Mouse (Mus musculus): Measurements from ENCODE around the gene Gpc6. TPM values are rescaled to one million over a fixed set of nuclear protein-coding genes. Genes with fewer than 3 reads are reported as not detected.

Gpc6 gene
- polyA plus RNA-seq, 1 experiment from 2014 or later: 57.9 TPM

GRCm38 (mm10) chr14:117712311-117712710, 787.2 kb downstream of the Gpc6 start:
- Histone ChIP-seq H3K4me2 (ENCODE audit: low read length) (no peak overlapping the region), H3K9ac (ENCODE audit: low read length) (no peak overlapping the region), H3K4me1 (replicated peaks; ENCODE audit: control insufficient read depth, insufficient read depth, low read length) (peaks cover 4% of the 10 kb centered on the region; the same call in 1 of the 2 replicates), H3K9me3 (ENCODE audit: control insufficient read depth, low read length) (no peaks in the 10 kb centered on the region), H3K27me3 (replicated peaks; ENCODE audit: control insufficient read depth, insufficient read depth, low read length) (no peaks in the 10 kb centered on the region), H3K36me3 (ENCODE audit: control insufficient read depth, insufficient read depth, low read length) (no peaks in the 10 kb centered on the region), H3K4me3 (ENCODE audit: low read depth, low read length) (no peak overlapping the region), H3K27ac (ENCODE audit: low read depth) (no peak overlapping the region)
- ATAC-seq (replicated peaks; ENCODE audit: low FRiP score, low TSS enrichment, low read depth): no peak
- 93% methylated on average over 7 of the region's 7 CpGs for WGBS
- DNase-seq (ENCODE audit: low spot score): no peak

GRCm38 (mm10) chr14:117714165-117714564, 789.0 kb downstream of the Gpc6 start:
- no peak for ATAC-seq (replicated peaks; ENCODE audit: low FRiP score, low TSS enrichment, low read depth)
- Histone ChIP-seq H3K4me2 (ENCODE audit: low read length) (no peak overlapping the region), H3K27me3 (replicated peaks; ENCODE audit: control insufficient read depth, insufficient read depth, low read length) (no peaks in the 10 kb centered on the region), H3K9me3 (ENCODE audit: control insufficient read depth, low read length) (no peaks in the 10 kb centered on the region), H3K4me3 (ENCODE audit: low read depth, low read length) (no peak overlapping the region), H3K27ac (ENCODE audit: low read depth) (no peak overlapping the region), H3K4me1 (replicated peaks; ENCODE audit: control insufficient read depth, insufficient read depth, low read length) (peaks cover 4% of the 10 kb centered on the region; the same call in 1 of the 2 replicates), H3K36me3 (ENCODE audit: control insufficient read depth, insufficient read depth, low read length) (no peaks in the 10 kb centered on the region), H3K9ac (ENCODE audit: low read length) (no peak overlapping the region)
- DNase-seq (ENCODE audit: low spot score): no peak
- WGBS: 40% methylated on average over 8 of the region's 8 CpGs

DNA sequence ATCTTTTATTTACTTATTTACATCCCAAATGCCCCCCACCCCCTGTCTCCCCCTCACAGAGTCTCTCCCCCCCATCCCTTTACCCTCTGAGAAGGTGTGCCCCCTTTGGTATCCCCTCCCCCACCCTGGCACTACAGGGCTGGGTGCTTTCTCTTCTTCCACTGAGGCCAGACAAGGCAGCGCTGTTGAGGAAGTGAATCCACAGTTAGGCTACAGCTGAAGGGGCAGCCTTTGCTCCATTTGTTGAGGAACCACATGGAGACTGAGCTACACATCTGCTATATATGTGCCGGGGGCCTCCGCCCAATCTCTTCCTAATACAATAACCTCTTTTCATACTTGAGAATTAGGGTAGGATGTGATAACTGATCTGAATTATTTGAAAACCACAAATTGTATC, 791.2 kb downstream of the Gpc6 start:
- Histone ChIP-seq H3K4me1 (replicated peaks; ENCODE audit: control insufficient read depth, insufficient read depth, low read length) (no peaks in the 10 kb centered on the region), H3K36me3 (ENCODE audit: control insufficient read depth, insufficient read depth, low read length) (no peaks in the 10 kb centered on the region), H3K27me3 (replicated peaks; ENCODE audit: control insufficient read depth, insufficient read depth, low read length) (no peaks in the 10 kb centered on the region), H3K4me3 (ENCODE audit: low read depth, low read length) (no peak overlapping the region), H3K9ac (ENCODE audit: low read length) (no peak overlapping the region), H3K9me3 (ENCODE audit: control insufficient read depth, low read length) (no peaks in the 10 kb centered on the region), H3K4me2 (ENCODE audit: low read length) (no peak overlapping the region), H3K27ac (ENCODE audit: low read depth) (no peak overlapping the region)
- 100% methylated on average over 3 of the region's 3 CpGs for WGBS
- DNase-seq (ENCODE audit: low spot score): no peak
- ATAC-seq (replicated peaks; ENCODE audit: low FRiP score, low TSS enrichment, low read depth): no peak

- H3K4me1 ChIP-seq (replicated peaks; ENCODE audit: control insufficient read depth, insufficient read depth, low read length): no peaks in the 10 kb centered on the region
- ATAC-seq (replicated peaks; ENCODE audit: low FRiP score, low TSS enrichment, low read depth): no peak
- WGBS: 93% methylated on average over 2 of the region's 2 CpGs
Measured at GRCm38 (mm10) chr14:117728741-117729140, 803.6 kb downstream of the Gpc6 start.

DNA sequence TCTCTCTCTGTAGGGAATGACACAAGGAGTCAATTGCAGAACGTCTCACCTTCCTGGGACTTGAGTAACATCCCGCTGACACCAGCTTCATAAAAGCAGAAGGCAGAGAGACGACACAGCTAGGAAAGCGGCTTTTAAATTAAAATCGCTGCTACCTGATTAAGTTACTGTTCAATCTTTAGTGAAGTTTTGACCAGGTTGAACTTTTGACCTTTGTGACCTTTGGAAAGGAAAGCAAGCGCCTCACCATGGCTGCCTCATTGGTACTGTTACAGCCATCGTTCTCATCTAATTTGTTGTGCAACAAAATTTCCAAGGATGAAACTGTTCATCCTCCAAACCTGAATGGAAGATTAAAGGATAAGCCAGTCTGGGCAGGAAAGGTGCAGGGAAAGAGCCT, 830.1 kb downstream of the Gpc6 start:
- no peak overlapping the region for H3K4me3 ChIP-seq (ENCODE audit: low read depth, low read length)
- no peaks in the 10 kb centered on the region for H3K4me1 ChIP-seq (replicated peaks; ENCODE audit: control insufficient read depth, insufficient read depth, low read length)
- H3K4me2 ChIP-seq (ENCODE audit: low read length): no peak overlapping the region
- H3K27me3 ChIP-seq (replicated peaks; ENCODE audit: control insufficient read depth, insufficient read depth, low read length): no peaks in the 10 kb centered on the region
- no peak overlapping the region for H3K27ac ChIP-seq (ENCODE audit: low read depth)
- peaks cover 6% of the 10 kb centered on the region; the same call in 1 of the 2 replicates for H3K9me3 ChIP-seq (ENCODE audit: control insufficient read depth, low read length)
- H3K36me3 ChIP-seq (ENCODE audit: control insufficient read depth, insufficient read depth, low read length): no peaks in the 10 kb centered on the region
- WGBS: 93% methylated on average over 7 of the region's 7 CpGs
- H3K9ac ChIP-seq (ENCODE audit: low read length): no peak overlapping the region
- DNase-seq (ENCODE audit: low spot score): no peak
- ATAC-seq (replicated peaks; ENCODE audit: low FRiP score, low TSS enrichment, low read depth): no peak

More at GRCm38 (mm10) chr14:117728741-117729140, 803.6 kb downstream of the Gpc6 start:
- Histone ChIP-seq H3K9me3 (ENCODE audit: control insufficient read depth, low read length) (no peaks in the 10 kb centered on the region), H3K36me3 (ENCODE audit: control insufficient read depth, insufficient read depth, low read length) (no peaks in the 10 kb centered on the region), H3K27ac (ENCODE audit: low read depth) (no peak overlapping the region), H3K27me3 (replicated peaks; ENCODE audit: control insufficient read depth, insufficient read depth, low read length) (no peaks in the 10 kb centered on the region), H3K4me2 (ENCODE audit: low read length) (no peak overlapping the region), H3K9ac (ENCODE audit: low read length) (no peak overlapping the region), H3K4me3 (ENCODE audit: low read depth, low read length) (no peak overlapping the region)
- no peak for DNase-seq (ENCODE audit: low spot score)

- no peak for DNase-seq (ENCODE audit: low spot score)
- Histone ChIP-seq H3K9me3 (ENCODE audit: control insufficient read depth, low read length) (no peaks in the 10 kb centered on the region), H3K4me3 (ENCODE audit: low read depth, low read length) (no peak overlapping the region), H3K4me2 (ENCODE audit: low read length) (no peak overlapping the region), H3K9ac (ENCODE audit: low read length) (no peak overlapping the region), H3K27me3 (replicated peaks; ENCODE audit: control insufficient read depth, insufficient read depth, low read length) (no peaks in the 10 kb centered on the region), H3K4me1 (replicated peaks; ENCODE audit: control insufficient read depth, insufficient read depth, low read length) (no peaks in the 10 kb centered on the region), H3K27ac (ENCODE audit: low read depth) (no peak overlapping the region), H3K36me3 (ENCODE audit: control insufficient read depth, insufficient read depth, low read length) (no peaks in the 10 kb centered on the region)
- no peak for ATAC-seq (replicated peaks; ENCODE audit: low FRiP score, low TSS enrichment, low read depth)
- WGBS: 85% methylated on average over 7 of the region's 7 CpGs
Measured at GRCm38 (mm10) chr14:117756505-117756904, 831.4 kb downstream of the Gpc6 start.

DNA sequence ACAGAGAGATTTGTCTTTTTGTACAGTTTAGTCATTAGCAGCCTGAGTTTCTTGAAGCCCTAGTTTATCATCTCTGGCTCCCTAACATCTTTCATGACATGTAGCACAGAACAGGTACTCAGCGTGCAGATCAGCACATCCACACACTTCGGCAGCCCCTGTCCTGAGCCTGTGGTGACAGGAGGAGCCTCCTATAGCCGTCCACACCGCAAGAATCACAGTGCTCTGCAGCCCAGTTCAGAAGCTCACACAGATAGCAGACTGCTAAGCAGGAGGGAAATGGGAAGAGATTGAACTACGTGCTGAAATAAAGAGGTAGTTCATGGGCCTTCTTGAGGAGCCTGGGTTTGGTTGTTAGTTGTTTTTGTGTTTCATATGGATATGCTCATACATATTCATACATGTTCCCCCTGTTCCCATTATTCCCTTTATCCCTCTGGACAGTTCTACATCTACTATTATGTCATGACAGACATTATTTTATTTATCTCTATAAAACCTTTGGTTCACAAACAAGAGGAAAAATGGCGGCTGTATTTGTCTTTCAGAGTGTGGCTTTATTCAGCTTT, 832.8 kb downstream of the Gpc6 start:
- H3K27ac ChIP-seq (ENCODE audit: low read depth): no peak overlapping the region
- 75% methylated on average over 6 of the region's 6 CpGs for WGBS
- H3K36me3 ChIP-seq (ENCODE audit: control insufficient read depth, insufficient read depth, low read length): no peaks in the 10 kb centered on the region
- DNase-seq (ENCODE audit: low spot score): no peak
- H3K4me3 ChIP-seq (ENCODE audit: low read depth, low read length): no peak overlapping the region
- no peak overlapping the region for H3K4me2 ChIP-seq (ENCODE audit: low read length)
- H3K9me3 ChIP-seq (ENCODE audit: control insufficient read depth, low read length): no peaks in the 10 kb centered on the region
- no peaks in the 10 kb centered on the region for H3K27me3 ChIP-seq (replicated peaks; ENCODE audit: control insufficient read depth, insufficient read depth, low read length)
- no peak overlapping the region for H3K9ac ChIP-seq (ENCODE audit: low read length)
- ATAC-seq (replicated peaks; ENCODE audit: low FRiP score, low TSS enrichment, low read depth): no peak
- H3K4me1 ChIP-seq (replicated peaks; ENCODE audit: control insufficient read depth, insufficient read depth, low read length): no peaks in the 10 kb centered on the region

- DNase-seq (ENCODE audit: low spot score) (no peak), ATAC-seq (replicated peaks; ENCODE audit: low FRiP score, low TSS enrichment, low read depth) (no peak)
- Histone ChIP-seq H3K4me2 (ENCODE audit: low read length) (no peak overlapping the region), H3K9me3 (ENCODE audit: control insufficient read depth, low read length) (no peaks in the 10 kb centered on the region), H3K27ac (ENCODE audit: low read depth) (no peak overlapping the region), H3K9ac (ENCODE audit: low read length) (no peak overlapping the region), H3K36me3 (ENCODE audit: control insufficient read depth, insufficient read depth, low read length) (no peaks in the 10 kb centered on the region), H3K4me1 (replicated peaks; ENCODE audit: control insufficient read depth, insufficient read depth, low read length) (no peaks in the 10 kb centered on the region), H3K4me3 (ENCODE audit: low read depth, low read length) (no peak overlapping the region), H3K27me3 (replicated peaks; ENCODE audit: control insufficient read depth, insufficient read depth, low read length) (no peaks in the 10 kb centered on the region)
- 71% methylated on average over 4 of the region's 4 CpGs for WGBS
Measured at GRCm38 (mm10) chr14:117760830-117761517, 835.9 kb downstream of the Gpc6 start.

- WGBS: 70% methylated on average over 5 of the region's 5 CpGs
- no peak overlapping the region for H3K4me2 ChIP-seq (ENCODE audit: low read length)
- no peak overlapping the region for H3K4me3 ChIP-seq (ENCODE audit: low read depth, low read length)
- DNase-seq (ENCODE audit: low spot score) (no peak), ATAC-seq (replicated peaks; ENCODE audit: low FRiP score, low TSS enrichment, low read depth) (no peak)
- H3K9ac ChIP-seq (ENCODE audit: low read length): no peak overlapping the region
- H3K27me3 ChIP-seq (replicated peaks; ENCODE audit: control insufficient read depth, insufficient read depth, low read length): no peaks in the 10 kb centered on the region
- H3K4me1 ChIP-seq (replicated peaks; ENCODE audit: control insufficient read depth, insufficient read depth, low read length): no peaks in the 10 kb centered on the region
- no peaks in the 10 kb centered on the region for H3K9me3 ChIP-seq (ENCODE audit: control insufficient read depth, low read length)
- H3K27ac ChIP-seq (ENCODE audit: low read depth): no peak overlapping the region
- no peaks in the 10 kb centered on the region for H3K36me3 ChIP-seq (ENCODE audit: control insufficient read depth, insufficient read depth, low read length)
Measured at GRCm38 (mm10) chr14:117762934-117763333, 837.8 kb downstream of the Gpc6 start.
